In genomic region chr14:76081451-76081850, GRCm38 (mm10) we compare ENCODE assay signal across 11 mouse cellular contexts. TPM values are rescaled to one million over a fixed set of nuclear protein-coding genes. Genes with fewer than 3 reads are reported as not detected.
DNase-seq lines count a peak whose midpoint lies in the region; ATAC-seq and TF ChIP-seq lines count a peak whose summit lies in the region.
"Had no signal": no experiment of that assay in that cellular context is flagged by ENCODE, and none has a peak within 500 bp of the region (broad histone marks: within the 10 kb centered on the region; RNA-seq: fewer than 3 reads in every experiment).

No protein-coding gene starts in this region.

- no peaks in the 10 kb centered on the region for H3K9me3 ChIP-seq in intestine, postnatal 0 days (ENCODE audit: control insufficient read depth)
- H3K9me3 ChIP-seq in intestine, embryonic 15.5 days, result no peaks in the 10 kb centered on the region
- H3K9me3 ChIP-seq in neural tube, embryonic 11.5 days (ENCODE audit: control insufficient read depth, low read length), result no peaks in the 10 kb centered on the region

- no peak overlapping the region for H3K4me3 ChIP-seq in intestine, postnatal 0 days (ENCODE audit: low read depth, low read length)
- H3K4me3 ChIP-seq in intestine, embryonic 15.5 days (replicated peaks), result no peak overlapping the region
- no peak overlapping the region for H3K4me3 ChIP-seq in neural tube, embryonic 11.5 days (ENCODE audit: low read depth, low read length)
- H3K4me3 ChIP-seq in testis, adult 2 months (ENCODE audit: control insufficient read depth, low read depth, low read length), result peak overlapping the region; percentile 69
- H3K4me3 ChIP-seq: myocyte had no signal

- no peaks in the 10 kb centered on the region for H3K4me1 ChIP-seq in intestine, postnatal 0 days (replicated peaks; ENCODE audit: control insufficient read depth, insufficient read depth, low read length)
- H3K4me1 ChIP-seq in intestine, embryonic 15.5 days (replicated peaks), result no peaks in the 10 kb centered on the region
- H3K4me1 ChIP-seq in neural tube, embryonic 11.5 days (ENCODE audit: control insufficient read depth, insufficient read depth, low read length), result no peaks in the 10 kb centered on the region
- H3K4me1 ChIP-seq in testis, adult 2 months (ENCODE audit: control insufficient read depth, insufficient read depth, low read length), result peaks cover 3% of the 10 kb centered on the region

- H3K27me3 ChIP-seq in intestine, postnatal 0 days (replicated peaks; ENCODE audit: control insufficient read depth, insufficient read depth, low read length), result no peaks in the 10 kb centered on the region
- no peaks in the 10 kb centered on the region for H3K27me3 ChIP-seq in intestine, embryonic 15.5 days (replicated peaks)
- no peaks in the 10 kb centered on the region for H3K27me3 ChIP-seq in neural tube, embryonic 11.5 days (ENCODE audit: control insufficient read depth, insufficient read depth, low read length)
- H3K27me3 ChIP-seq in testis, adult 2 months (ENCODE audit: control insufficient read depth, insufficient read depth, low read length), result no peaks in the 10 kb centered on the region
- H3K27me3 ChIP-seq: Patski had no signal

- TF ChIP-seq POLR2A in testis, adult 2 months (IDR thresholded peaks at IDR 0.05; ENCODE audit: control insufficient read depth, low read depth, low read length), result no peak

- ATAC-seq in intestine, postnatal 0 days, result no peak
- ATAC-seq in intestine, embryonic 15.5 days, result no peak
- ATAC-seq in neural tube, embryonic 11.5 days (ENCODE audit: insufficient read depth, low FRiP score, low TSS enrichment), result no peak
- ATAC-seq: Patski had no signal

- TF ChIP-seq CTCF in intestine, postnatal 0 days (IDR thresholded peaks at IDR 0.05; ENCODE audit: low read depth), result peak; percentile 31
- TF ChIP-seq CTCF in testis, adult 2 months (IDR thresholded peaks at IDR 0.05; ENCODE audit: control insufficient read depth, insufficient read depth, insufficient replicate concordance, low read depth, low read length), result peak; percentile 35; the same call in 1 of the 2 replicates

- WGBS in intestine, postnatal 0 days, result 65% methylated on average over 11 of the region's 11 CpGs
- 62% methylated on average over 11 of the region's 11 CpGs for WGBS in intestine, embryonic 15.5 days
- WGBS in neural tube, embryonic 11.5 days, result 61% methylated on average over 11 of the region's 11 CpGs

- no peak overlapping the region for H3K4me2 ChIP-seq in intestine, postnatal 0 days (replicated peaks; ENCODE audit: low read depth)
- no peak overlapping the region for H3K4me2 ChIP-seq in intestine, embryonic 15.5 days (replicated peaks)
- no peak overlapping the region for H3K4me2 ChIP-seq in neural tube, embryonic 11.5 days (ENCODE audit: low read depth)

- DNase-seq in cerebellum, postnatal 14 days, result peak; percentile 3 to 30
- DNase-seq in cerebellum, adult 9-10 months, result no peak
- DNase-seq in neural tube, embryonic 11.5 days (ENCODE audit: low spot score), result peak; percentile 24
- no peak for DNase-seq in neural tube, embryonic 10.5 days (ENCODE audit: extremely low spot score, low spot score)
- no peak for DNase-seq in urinary bladder, postnatal 4 days (ENCODE audit: low spot score in 2 of 2)
- DNase-seq: thymus, postnatal 14 days had no signal

- no peak overlapping the region for H3K27ac ChIP-seq in intestine, postnatal 0 days (ENCODE audit: low read depth, low read length)
- no peak overlapping the region for H3K27ac ChIP-seq in intestine, embryonic 15.5 days
- H3K27ac ChIP-seq in neural tube, embryonic 11.5 days (ENCODE audit: low read depth, low read length), result no peak overlapping the region
- H3K27ac ChIP-seq in testis, adult 2 months (ENCODE audit: control insufficient read depth, insufficient read depth, low read depth, low read length), result no peak overlapping the region

- H3K36me3 ChIP-seq in intestine, postnatal 0 days (ENCODE audit: control insufficient read depth, insufficient read depth), result no peaks in the 10 kb centered on the region
- no peaks in the 10 kb centered on the region for H3K36me3 ChIP-seq in intestine, embryonic 15.5 days
- no peaks in the 10 kb centered on the region for H3K36me3 ChIP-seq in neural tube, embryonic 11.5 days (ENCODE audit: control insufficient read depth, insufficient read depth, low read length)
- no peaks in the 10 kb centered on the region for H3K36me3 ChIP-seq in testis, adult 2 months (ENCODE audit: control insufficient read depth, insufficient read depth, low read length)

- no peak overlapping the region for H3K9ac ChIP-seq in intestine, postnatal 0 days (ENCODE audit: low read depth, low read length)
- H3K9ac ChIP-seq in intestine, embryonic 15.5 days, result no peak overlapping the region
- no peak overlapping the region for H3K9ac ChIP-seq in neural tube, embryonic 11.5 days (ENCODE audit: low read length)

RNA-seq across cellular contexts. Expression of gene Gpalpp1, which starts 29.1 kb away (rescaled TPM):
- 5.8 and 5.9 TPM in 2 replicates for polyA plus RNA-seq in intestine, postnatal 0 days (2015; fragmentation: Nextera tagmentation; extraction: Ambion mirVana)
- 10.1 and 10.5 TPM in 2 replicates for polyA plus RNA-seq in intestine, embryonic 15.5 days (2015; fragmentation: Nextera tagmentation; extraction: Ambion mirVana)
- polyA plus RNA-seq in neural tube, embryonic 11.5 days (2014; fragmentation: Nextera tagmentation; extraction: Ambion mirVana), result 20.3 and 21.1 TPM in 2 replicates
- 1.7 TPM in 2 replicates for polyA plus RNA-seq in testis, adult 2 months (2012; rRNA removed)

RNA-seq across cellular contexts. Expression of gene Nufip1, which starts 29.2 kb away (rescaled TPM):
- polyA plus RNA-seq in intestine, postnatal 0 days (2015; fragmentation: Nextera tagmentation; extraction: Ambion mirVana), result 7.5 and 8.6 TPM in 2 replicates
- polyA plus RNA-seq in intestine, embryonic 15.5 days (2015; fragmentation: Nextera tagmentation; extraction: Ambion mirVana), result 15.6 and 17.4 TPM in 2 replicates
- polyA plus RNA-seq in neural tube, embryonic 11.5 days (2014; fragmentation: Nextera tagmentation; extraction: Ambion mirVana), result 16.9 TPM in 2 replicates
- polyA plus RNA-seq in testis, adult 2 months (2012; rRNA removed), result 2.5 and 2.7 TPM in 2 replicates

Comparison
In these comparisons a context has a peak if more than half of its experiments do, and no peak if none do; other contexts are left out.
1. DNase-seq: peak in cerebellum, postnatal 14 days (2 of 2) and neural tube, embryonic 11.5 days (single experiment); none in cerebellum, adult 9-10 months (single experiment), neural tube, embryonic 10.5 days (single experiment) and urinary bladder, postnatal 4 days (0 of 2).